Mouse (Mus musculus) cerebellum, adult 9-11 months (tissue): ENCODE data around the gene Ccdc17.

Experiments used
- DNase-seq: peaks from one replicate; pipeline ENCODE4 v3.0.0; 2022

Gene Ccdc17

GRCm38 (mm10) chr4:116596379-116596778 lies at the start of gene Ccdc17:
Gene Ccdc17, plus strand, starts transcription at chr4:116596654.
- DNase-seq, result peak; percentile 19

GRCm38 (mm10) chr4:116550432-116550831 lies 46.0 kb upstream of the Ccdc17 start:
- DNase-seq, result no peak

GRCm38 (mm10) chr4:116553035-116553434 lies 43.4 kb upstream of the Ccdc17 start:
- no peak for DNase-seq

GRCm38 (mm10) chr4:116555413-116556300 lies 40.8 kb upstream of the Ccdc17 start, which contains the start of gene Tmem69:
Gene Tmem69, minus strand, starts transcription at chr4:116555936.
- DNase-seq, result peak; percentile 77

- peak; percentile 95 for DNase-seq
These were observed 39.7 kb upstream of the Ccdc17 start for GRCm38 (mm10) chr4:116556561-116557305.

GRCm38 (mm10) chr4:116557306-116558121 lies 38.9 kb upstream of the Ccdc17 start, which contains the start of gene Gpbp1l1:
Gene Gpbp1l1, plus strand, starts transcription at chr4:116557658.
- DNase-seq, result peak; percentile 98

GRCm38 (mm10) chr4:116558151-116558882 lies 38.1 kb upstream of the Ccdc17 start:
- DNase-seq, result no peak

- no peak for DNase-seq
These were observed 661 bp upstream of the Ccdc17 start for GRCm38 (mm10) chr4:116595793-116596192.

GRCm38 (mm10) chr4:116596978-116597881 lies 776 bp downstream of the Ccdc17 start:
- DNase-seq, result peak; percentile 94

GRCm38 (mm10) chr4:116612621-116613020 lies 16.2 kb downstream of the Ccdc17 start:
- DNase-seq, result no peak

GRCm38 (mm10) chr4:116615237-116615636 lies 18.8 kb downstream of the Ccdc17 start:
- DNase-seq, result no peak

GRCm38 (mm10) chr4:116624831-116625230 lies 28.4 kb downstream of the Ccdc17 start:
- no peak for DNase-seq

GRCm38 (mm10) chr4:116626658-116627358 lies 30.4 kb downstream of the Ccdc17 start:
- DNase-seq, result peak; percentile 72

GRCm38 (mm10) chr4:116627359-116627716 lies 30.9 kb downstream of the Ccdc17 start:
- peak; percentile 90 for DNase-seq

- DNase-seq, result peak; percentile 86
These were observed 31.5 kb downstream of the Ccdc17 start, which contains the start of gene Nasp for GRCm38 (mm10) chr4:116627722-116628662. Gene Nasp, minus strand, starts transcription at chr4:116627941.

- DNase-seq, result no peak
These were observed 38.7 kb downstream of the Ccdc17 start for GRCm38 (mm10) chr4:116635197-116635596.

- DNase-seq, result no peak
These were observed 42.4 kb downstream of the Ccdc17 start for GRCm38 (mm10) chr4:116638821-116639220.

- no peak for DNase-seq
These were observed 45.6 kb downstream of the Ccdc17 start for GRCm38 (mm10) chr4:116642071-116642470.

GRCm38 (mm10) chr4:116644326-116644725 lies 47.9 kb downstream of the Ccdc17 start:
- DNase-seq, result no peak
